34 mouse cellular contexts compared by ENCODE assay signal in genomic region chr7:113623962-113624361, GRCm38 (mm10).
"Had no signal": no experiment of that assay in that cellular context is flagged by ENCODE, and none has a peak within 500 bp of the region (broad histone marks: within the 10 kb centered on the region; RNA-seq: fewer than 3 reads in every experiment).

No protein-coding gene starts in this region.

- H3K36me3 ChIP-seq: heart, embryonic 12.5 days; heart, embryonic 13.5 days; heart, embryonic 15.5 days; hindbrain, embryonic 10.5 days; hindbrain, embryonic 12.5 days; hindbrain, embryonic 13.5 days; hindbrain, embryonic 15.5 days; intestine, embryonic 15.5 days; kidney, embryonic 15.5 days had no signal

- H3K9ac ChIP-seq: heart, embryonic 12.5 days; heart, embryonic 13.5 days; heart, embryonic 15.5 days; hindbrain, embryonic 12.5 days; hindbrain, embryonic 13.5 days; hindbrain, embryonic 14.5 days; hindbrain, embryonic 15.5 days; intestine, embryonic 15.5 days; kidney, embryonic 15.5 days had no signal

- H3K4me3 ChIP-seq: heart, embryonic 12.5 days; heart, embryonic 13.5 days; heart, embryonic 15.5 days; hindbrain, embryonic 10.5 days; hindbrain, embryonic 12.5 days; hindbrain, embryonic 13.5 days; hindbrain, embryonic 15.5 days; intestine, embryonic 15.5 days; kidney, embryonic 15.5 days; layer of hippocampus, adult 2 months; left cerebral cortex, adult 2 months had no signal

- DNase-seq: heart, postnatal 10 days; heart, postnatal 14 days; heart, postnatal 36 days; kidney, adult 11 months; kidney, adult 18-20 months; kidney, adult 2 months; kidney, adult 8-10 months; kidney, adult 9 months; kidney, postnatal 10 days; kidney, postnatal 14 days; kidney, postnatal 25 days; kidney, postnatal 36 days; kidney, postnatal 4 days; layer of hippocampus, adult 9-11 months; layer of hippocampus, postnatal 36 days had no signal

- H3K27me3 ChIP-seq: heart, embryonic 12.5 days; heart, embryonic 13.5 days; heart, embryonic 15.5 days; hindbrain, embryonic 12.5 days; hindbrain, embryonic 13.5 days; hindbrain, embryonic 15.5 days; intestine, embryonic 15.5 days; kidney, embryonic 15.5 days had no signal

- H3K9me3 ChIP-seq: heart, embryonic 13.5 days; heart, embryonic 15.5 days; hindbrain, embryonic 10.5 days; hindbrain, embryonic 12.5 days; hindbrain, embryonic 13.5 days; hindbrain, embryonic 15.5 days; intestine, embryonic 15.5 days; kidney, embryonic 15.5 days had no signal

- H3K4me1 ChIP-seq: intestine, embryonic 15.5 days had no signal

- H3K27ac ChIP-seq: heart, embryonic 15.5 days; hindbrain, embryonic 10.5 days; hindbrain, embryonic 12.5 days; hindbrain, embryonic 13.5 days; hindbrain, embryonic 14.5 days; hindbrain, embryonic 15.5 days; hindbrain, postnatal 0 days; intestine, embryonic 15.5 days; kidney, embryonic 15.5 days; kidney, postnatal 0 days; layer of hippocampus, adult 2 months; left cerebral cortex, adult 2 months had no signal

- H3K4me2 ChIP-seq: heart, embryonic 11.5 days; heart, embryonic 12.5 days; heart, embryonic 13.5 days; heart, embryonic 15.5 days; hindbrain, embryonic 12.5 days; hindbrain, embryonic 13.5 days; hindbrain, embryonic 14.5 days; hindbrain, embryonic 15.5 days; intestine, embryonic 15.5 days; kidney, embryonic 15.5 days had no signal

- ATAC-seq: hindbrain, embryonic 16.5 days; hindbrain, postnatal 0 days; inflammation-experienced regulatory T-cells, adult 6 months; intestine, embryonic 15.5 days; intestine, embryonic 16.5 days; intestine, postnatal 0 days had no signal
